Mouse (Mus musculus): ENCODE results near the gene Hepacam.

The Hepacam gene

GRCm38 (mm10) chr9:37367301-37368080, at the start of gene Hepacam:
Gene Hepacam (plus strand): TSS chr9:37367351.
- DNase-seq = no peak

DNA sequence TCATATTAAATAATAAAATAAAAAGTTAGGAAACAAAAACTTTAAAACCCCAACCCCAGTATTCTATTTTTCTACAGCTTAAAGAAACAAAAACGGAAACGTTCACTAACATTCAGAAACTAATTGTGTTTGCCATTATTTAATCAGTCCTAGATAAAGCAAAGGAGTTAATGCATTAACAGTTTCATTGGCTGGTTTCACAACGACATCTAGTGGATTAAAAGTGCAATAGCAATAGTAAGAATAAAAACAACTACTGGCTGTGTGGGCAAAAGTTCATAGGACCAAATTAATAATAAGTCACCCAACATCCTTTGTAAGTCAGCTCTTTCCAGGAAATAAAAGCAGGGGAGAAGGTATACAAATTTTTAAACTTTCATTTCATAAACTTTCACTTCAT, 37.7 kb upstream of the Hepacam start:
- DNase-seq = no peak

GRCm38 (mm10) chr9:37345406-37345805, 21.7 kb upstream of the Hepacam start:
- no peak for DNase-seq

DNA sequence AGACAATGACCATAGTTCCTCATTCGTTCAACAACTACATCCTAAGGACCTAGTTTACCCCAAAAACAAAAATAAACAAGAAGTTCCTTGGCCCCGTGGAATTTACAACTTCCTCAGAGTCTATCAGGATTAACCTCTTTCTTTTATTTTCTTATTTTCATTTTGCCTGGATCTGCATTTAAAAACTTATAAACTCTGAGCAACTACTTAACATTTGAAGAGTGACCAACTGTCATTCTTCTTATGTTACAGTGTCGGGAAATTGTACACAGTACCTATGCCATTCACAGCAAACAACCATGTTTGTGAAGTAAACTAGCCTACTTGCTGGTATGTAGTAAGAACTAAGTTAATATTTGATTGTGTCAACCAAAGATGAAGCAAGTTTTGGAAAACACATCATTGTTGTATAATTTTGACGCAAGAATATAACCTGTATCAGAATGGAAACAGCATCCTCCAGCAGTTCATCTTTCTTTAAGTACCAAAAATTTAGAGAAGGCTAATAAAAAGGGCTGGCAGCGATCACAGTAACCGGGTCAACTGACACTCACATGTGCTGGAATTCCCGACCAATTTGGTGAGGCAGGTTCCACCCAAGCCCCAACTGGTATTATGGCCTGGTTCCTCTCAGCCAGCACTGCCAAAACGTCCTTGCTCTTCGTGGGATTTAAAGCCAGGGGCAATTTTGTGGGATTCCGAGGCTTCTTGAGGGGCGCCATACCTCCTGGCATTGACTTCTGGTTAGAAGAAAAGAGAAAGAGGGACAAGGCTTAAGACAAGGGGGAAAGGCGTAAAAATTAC, 19.8 kb upstream of the Hepacam start:
- no peak for DNase-seq

- peak; percentile 99 for DNase-seq
Measured at GRCm38 (mm10) chr9:37347988-37348642, 19.0 kb upstream of the Hepacam start, which contains the start of gene Ccdc15. Gene Ccdc15 (minus strand): TSS chr9:37348432.

DNA sequence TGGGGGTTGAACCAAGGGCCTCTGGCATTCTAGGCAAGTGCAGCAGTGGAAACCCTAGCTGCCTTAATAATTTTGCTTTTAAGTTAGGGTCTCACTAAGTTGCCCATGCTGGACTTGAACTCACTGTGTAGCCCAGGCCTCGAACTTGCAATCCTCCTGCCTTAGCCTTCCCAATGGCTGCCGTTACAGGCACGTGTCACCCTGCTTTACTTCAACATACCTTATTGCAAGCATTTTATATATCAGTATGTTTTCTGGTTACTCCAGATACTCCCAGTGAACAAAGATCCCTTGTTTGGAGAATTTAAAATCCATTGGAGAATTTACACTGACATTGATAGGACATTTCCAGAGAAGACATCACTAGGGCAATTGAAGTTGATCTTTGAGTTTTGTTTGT, 18.1 kb upstream of the Hepacam start:
- DNase-seq = no peak

GRCm38 (mm10) chr9:37351266-37351665, 15.9 kb upstream of the Hepacam start:
- DNase-seq = no peak

DNA sequence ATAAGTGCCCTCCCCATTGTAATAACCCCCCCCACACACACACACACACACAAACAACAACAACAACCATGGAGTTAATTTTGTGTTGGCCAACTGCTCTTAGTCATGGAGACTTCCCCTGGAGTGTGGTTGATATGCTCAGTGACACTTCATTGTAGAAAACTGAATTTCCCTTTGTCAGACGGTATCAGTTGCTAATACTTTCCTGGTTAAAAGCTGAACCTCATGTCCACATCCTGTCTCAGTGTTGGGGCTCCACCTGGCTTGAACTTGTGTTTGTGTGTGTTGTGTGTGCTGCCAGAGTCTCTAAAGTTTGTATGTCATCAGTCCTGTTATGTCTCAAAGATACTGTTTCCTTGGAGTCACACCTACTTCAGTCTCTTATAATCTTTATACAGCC, 12.7 kb upstream of the Hepacam start:
- no peak for DNase-seq

- peak; percentile 5 for DNase-seq
Measured at GRCm38 (mm10) chr9:37358713-37359330, 8.3 kb upstream of the Hepacam start.

GRCm38 (mm10) chr9:37359331-37360220, 7.6 kb upstream of the Hepacam start:
- peak; percentile 53 for DNase-seq

DNA sequence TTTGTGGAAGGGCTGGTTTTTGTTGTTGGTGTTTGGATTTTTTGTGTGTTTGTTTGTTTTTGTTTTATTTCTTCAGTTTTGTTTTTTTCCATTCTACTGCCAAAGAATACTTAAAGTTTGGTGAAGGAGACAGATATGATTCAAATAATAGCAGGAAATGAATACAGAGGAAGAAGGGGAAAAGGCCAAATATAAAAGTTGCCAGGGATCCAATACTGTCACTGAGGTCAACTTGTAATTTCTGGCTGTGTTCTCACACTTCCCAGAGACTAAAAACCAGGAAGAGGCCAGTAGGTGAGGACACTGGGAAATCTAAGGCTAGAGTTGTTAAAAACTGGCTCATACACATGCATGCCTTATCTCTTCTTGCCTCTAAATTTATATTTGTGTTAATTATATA, 5.1 kb upstream of the Hepacam start:
- DNase-seq = no peak

DNA sequence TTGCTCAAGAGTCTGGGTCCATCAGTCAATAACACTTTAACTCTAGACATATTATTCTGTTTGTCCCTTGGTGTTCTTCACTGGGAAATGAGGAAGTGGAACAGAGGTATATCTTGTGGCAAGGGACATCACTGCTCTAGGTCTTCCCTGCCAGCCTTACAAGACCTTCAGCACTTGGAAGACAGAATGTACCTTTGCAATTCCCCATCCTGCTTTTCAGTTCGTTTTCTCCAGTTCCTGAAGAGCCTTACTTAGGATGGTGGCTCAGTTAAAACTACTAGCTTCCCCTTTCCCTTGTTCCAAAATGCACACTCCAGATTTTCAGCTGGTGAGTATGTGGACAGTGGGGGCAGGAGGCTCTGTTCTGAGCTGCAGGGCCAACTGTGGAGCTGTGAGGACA, 4.3 kb upstream of the Hepacam start:
- no peak for DNase-seq

GRCm38 (mm10) chr9:37363551-37363950, 3.6 kb upstream of the Hepacam start:
- DNase-seq = no peak

DNA sequence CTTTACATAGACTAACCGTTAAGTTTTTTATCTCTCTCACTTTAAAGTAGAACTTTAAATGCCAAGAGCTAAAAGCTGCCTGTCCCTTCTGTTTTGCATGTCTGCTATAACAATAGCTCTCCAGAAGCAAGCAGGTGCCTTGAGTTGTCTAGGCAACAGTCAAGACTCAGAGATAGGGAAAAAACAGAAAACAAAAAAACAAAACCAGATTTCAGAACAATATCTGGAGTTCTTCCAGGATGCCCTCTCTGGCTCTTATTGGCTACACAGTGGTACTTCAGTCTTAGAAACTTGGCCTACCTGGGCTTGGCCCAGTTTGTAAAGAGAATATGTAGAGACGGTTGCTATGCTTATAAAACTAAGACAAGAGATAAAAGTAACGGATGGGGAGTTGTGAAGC, 2.8 kb upstream of the Hepacam start:
- no peak for DNase-seq

- no peak for DNase-seq
Measured at GRCm38 (mm10) chr9:37365706-37366105, 1.4 kb upstream of the Hepacam start.

DNA sequence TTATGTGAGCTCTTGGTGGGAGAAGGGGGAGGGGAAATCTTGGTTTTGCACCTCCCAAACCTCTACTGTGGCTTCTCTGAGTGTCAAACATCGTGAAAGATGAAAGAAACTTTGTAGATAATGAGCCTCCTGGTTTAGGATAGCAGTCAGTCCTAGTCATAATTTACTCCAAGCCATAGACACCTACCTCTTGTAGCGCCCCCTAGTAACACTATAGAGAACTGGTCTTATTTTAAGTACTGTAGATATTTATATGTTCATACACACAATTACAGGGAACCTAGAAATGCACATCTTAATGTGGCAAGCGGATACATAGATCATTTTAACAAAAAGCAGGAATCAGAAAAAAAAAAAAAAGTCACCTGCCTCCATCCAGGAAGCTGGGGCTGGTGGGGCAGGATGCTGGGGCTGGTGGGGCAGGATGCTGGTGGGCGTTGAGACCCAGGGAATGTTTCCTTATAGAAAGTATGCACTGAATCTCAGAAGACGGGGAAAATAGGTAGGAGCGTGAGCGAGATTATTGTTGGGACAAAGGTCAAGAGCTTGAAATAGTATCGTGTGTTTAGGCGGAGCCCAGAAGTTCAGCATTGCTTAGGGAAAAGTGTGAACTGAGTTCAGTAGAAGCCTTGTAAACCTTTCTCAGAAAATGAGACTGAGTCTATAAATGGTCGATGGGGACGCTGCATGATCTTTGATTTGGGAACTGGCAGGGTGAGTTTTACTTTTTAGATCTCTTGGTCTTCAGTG, 1.1 kb downstream of the Hepacam start:
- DNase-seq = no peak

GRCm38 (mm10) chr9:37368860-37369259, 1.7 kb downstream of the Hepacam start:
- peak; percentile 50 for DNase-seq

DNA sequence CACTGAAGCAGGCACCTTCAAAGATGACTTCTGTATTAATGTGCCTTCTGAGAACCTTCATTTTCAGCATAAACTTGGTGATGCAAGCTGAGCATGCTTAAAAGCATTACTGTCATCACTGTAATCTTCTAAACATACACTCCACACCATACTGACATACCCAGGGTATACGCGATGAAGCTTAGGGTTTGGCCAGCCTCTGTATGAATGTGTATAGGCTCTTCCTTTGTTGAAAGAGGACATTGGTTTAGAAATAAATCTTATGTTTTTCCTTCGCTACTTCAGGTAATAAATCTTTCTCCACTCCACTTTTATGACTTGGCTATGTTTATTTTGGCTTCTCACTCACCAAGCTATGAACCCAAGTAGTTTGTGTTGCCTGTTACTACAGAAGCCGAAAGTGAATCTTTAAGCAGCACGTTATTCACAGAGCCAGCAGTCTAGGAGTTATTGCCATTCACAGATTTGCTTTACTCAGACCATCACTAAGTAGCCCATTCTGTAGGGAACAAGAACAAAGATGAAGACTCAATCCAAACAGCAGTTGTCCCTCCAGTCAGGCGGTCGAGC, 4.2 kb downstream of the Hepacam start:
- DNase-seq = no peak

DNA sequence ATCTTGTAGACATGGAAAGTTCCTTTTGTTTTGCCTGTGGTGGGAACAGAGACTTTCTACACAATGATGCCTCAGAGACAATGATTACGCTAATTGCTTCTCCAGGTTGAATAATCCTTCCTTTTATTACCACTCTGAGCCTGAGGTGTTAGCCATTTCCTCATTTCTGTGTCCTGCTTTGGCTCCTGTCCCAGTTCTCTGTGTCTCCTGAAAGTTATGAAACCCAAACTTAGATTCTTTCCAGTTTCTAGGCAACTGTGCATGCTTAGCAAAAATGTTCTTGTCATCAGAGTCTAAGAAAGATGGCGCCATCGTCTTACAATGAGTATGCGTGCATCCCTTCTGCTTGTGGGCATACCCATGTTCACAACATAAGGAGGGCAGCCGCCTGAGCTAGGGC, 8.6 kb downstream of the Hepacam start:
- DNase-seq = peak; percentile 29

GRCm38 (mm10) chr9:37383161-37383560, 16.0 kb downstream of the Hepacam start:
- DNase-seq = no peak
